33 mouse cellular contexts compared by ENCODE assay signal in genomic region chr7:24293061-24293851, GRCm38 (mm10). TPM values are rescaled to one million over a fixed set of nuclear protein-coding genes. Genes with fewer than 3 reads are reported as not detected.
DNase-seq lines count a peak whose midpoint lies in the region; ATAC-seq and TF ChIP-seq lines count a peak whose summit lies in the region.
"Had no signal": no experiment of that assay in that cellular context is flagged by ENCODE, and none has a peak within 500 bp of the region (broad histone marks: within the 10 kb centered on the region; RNA-seq: fewer than 3 reads in every experiment).

No protein-coding gene starts in this region.

- peak; percentile 32; the same call in 1 of the 2 replicates for ATAC-seq in liver, embryonic 11.5 days (replicated peaks; ENCODE audit: low FRiP score)
- ATAC-seq in liver, embryonic 14.5 days (ENCODE audit: insufficient read depth) = peak; percentile 37; the same call in 1 of the 2 replicates
- no peak for ATAC-seq in forebrain, postnatal 0 days
- ATAC-seq: activated CD4-positive, CD25-positive, alpha-beta regulatory T cell, adult 4 months had no signal

- H3K4me2 ChIP-seq in liver, embryonic 11.5 days = no peak overlapping the region
- H3K4me2 ChIP-seq in liver, embryonic 14.5 days (ENCODE audit: low read depth) = no peak overlapping the region
- H3K4me2 ChIP-seq in forebrain, postnatal 0 days (ENCODE audit: low read depth) = no peak overlapping the region
- H3K4me2 ChIP-seq: embryonic facial prominence, embryonic 15.5 days; forebrain, embryonic 12.5 days; kidney, embryonic 15.5 days; limb, embryonic 12.5 days; liver, embryonic 15.5 days; lung, embryonic 15.5 days; neural tube, embryonic 12.5 days had no signal

- DNase-seq in layer of hippocampus, adult 9-11 months = peak; percentile 38
- no peak for DNase-seq in layer of hippocampus, adult 8-10 months (ENCODE audit: low spot score in 2 of 2)
- no peak for DNase-seq in liver, embryonic 11.5 days (ENCODE audit: low spot score)
- DNase-seq in liver, embryonic 14.5 days (ENCODE audit: low read depth in 3 of 3, low spot score in 3 of 3) = no peak
- no peak for DNase-seq in left cerebral cortex, adult 18-20 months (ENCODE audit: low spot score in 2 of 2)
- DNase-seq in forebrain, postnatal 0 days = no peak
- DNase-seq: adrenal gland, adult 2 months; B cell, adult 2 months; cerebellum, adult 8-10 months; cerebellum, postnatal 25 days; gastrocnemius, postnatal 25 days; heart, adult 18-20 months; heart, postnatal 14 days; kidney, adult 18-20 months; right cerebral cortex, adult 18-20 months; spleen, adult 18-20 months had no signal

- H3K4me3 ChIP-seq in liver, embryonic 11.5 days (ENCODE audit: low read depth, low read length) = no peak overlapping the region
- no peak overlapping the region for H3K4me3 ChIP-seq in liver, embryonic 14.5 days (ENCODE audit: insufficient read depth in 1 of 2, low read depth in 2 of 2, low read length in 2 of 2)
- H3K4me3 ChIP-seq in forebrain, postnatal 0 days (ENCODE audit: low read depth, low read length) = no peak overlapping the region
- H3K4me3 ChIP-seq: embryonic facial prominence, embryonic 10.5 days; embryonic facial prominence, embryonic 15.5 days; forebrain, embryonic 12.5 days; hindbrain, embryonic 10.5 days; kidney, embryonic 15.5 days; limb, embryonic 12.5 days; liver, embryonic 15.5 days; lung, embryonic 15.5 days; midbrain, embryonic 10.5 days; myocyte; neural tube, embryonic 12.5 days had no signal

- no peaks in the 10 kb centered on the region for H3K27me3 ChIP-seq in liver, embryonic 11.5 days (replicated peaks; ENCODE audit: control insufficient read depth, insufficient read depth, low read length)
- H3K27me3 ChIP-seq in liver, embryonic 14.5 days (ENCODE audit: control insufficient read depth, insufficient read depth, low read length) = no peaks in the 10 kb centered on the region
- no peaks in the 10 kb centered on the region for H3K27me3 ChIP-seq in forebrain, postnatal 0 days (ENCODE audit: insufficient read depth, low read length)
- H3K27me3 ChIP-seq: embryonic facial prominence, embryonic 15.5 days; forebrain, embryonic 12.5 days; kidney, embryonic 15.5 days; limb, embryonic 12.5 days; liver, embryonic 15.5 days; lung, embryonic 15.5 days; neural tube, embryonic 12.5 days had no signal

- H3K27ac ChIP-seq in liver, embryonic 11.5 days (ENCODE audit: low read depth, low read length) = no peak overlapping the region
- H3K27ac ChIP-seq in liver, embryonic 14.5 days = no peak overlapping the region
- H3K27ac ChIP-seq in forebrain, postnatal 0 days (ENCODE audit: low read depth, low read length) = no peak overlapping the region
- H3K27ac ChIP-seq: embryonic facial prominence, embryonic 10.5 days; embryonic facial prominence, embryonic 15.5 days; forebrain, embryonic 12.5 days; hindbrain, embryonic 10.5 days; kidney, embryonic 15.5 days; limb, embryonic 12.5 days; liver, embryonic 15.5 days; lung, embryonic 15.5 days; midbrain, embryonic 10.5 days; neural tube, embryonic 12.5 days had no signal

- no peak for TF ChIP-seq CTCF in liver, embryonic 14.5 days (IDR thresholded peaks at IDR 0.05; ENCODE audit: low read depth)
- no peak for TF ChIP-seq CTCF in forebrain, postnatal 0 days (IDR thresholded peaks at IDR 0.05; ENCODE audit: low read depth)

- 0 out of 2 replicates have a peak, but pooled peaks cover 1% of the 10 kb centered on the region for H3K4me1 ChIP-seq in liver, embryonic 11.5 days (replicated peaks; ENCODE audit: control insufficient read depth, insufficient read depth, low read length)
- H3K4me1 ChIP-seq in liver, embryonic 14.5 days (replicated peaks; ENCODE audit: control insufficient read depth in 2 of 2, insufficient read depth in 2 of 2, low read length in 1 of 2) = 0 out of 4 replicates have a peak, but pooled peaks cover 0 to 2% of the 10 kb centered on the region in 2 experiments
- H3K4me1 ChIP-seq in forebrain, postnatal 0 days (ENCODE audit: insufficient read depth) = peaks cover 4% of the 10 kb centered on the region; the same call in 1 of the 2 replicates

- H3K36me3 ChIP-seq in liver, embryonic 11.5 days (ENCODE audit: control insufficient read depth, insufficient read depth, low read length) = peaks cover 44% of the 10 kb centered on the region
- H3K36me3 ChIP-seq in liver, embryonic 14.5 days (replicated peaks; ENCODE audit: control insufficient read depth, insufficient read depth, low read depth) = peaks cover 3% of the 10 kb centered on the region; the same call in 1 of the 2 replicates
- H3K36me3 ChIP-seq in forebrain, postnatal 0 days (ENCODE audit: insufficient read depth) = peaks cover 82% of the 10 kb centered on the region

- no peak overlapping the region for H3K9ac ChIP-seq in liver, embryonic 11.5 days (ENCODE audit: low read depth, low read length)
- no peak overlapping the region for H3K9ac ChIP-seq in liver, embryonic 14.5 days (replicated peaks)
- no peak overlapping the region for H3K9ac ChIP-seq in forebrain, postnatal 0 days
- H3K9ac ChIP-seq: embryonic facial prominence, embryonic 15.5 days; forebrain, embryonic 12.5 days; kidney, embryonic 15.5 days; limb, embryonic 12.5 days; liver, embryonic 15.5 days; lung, embryonic 15.5 days; neural tube, embryonic 12.5 days had no signal

- no peaks in the 10 kb centered on the region for H3K9me3 ChIP-seq in liver, embryonic 11.5 days (ENCODE audit: control insufficient read depth, low read length)
- no peaks in the 10 kb centered on the region for H3K9me3 ChIP-seq in liver, embryonic 14.5 days (ENCODE audit: control insufficient read depth, low read length)
- H3K9me3 ChIP-seq in forebrain, postnatal 0 days (ENCODE audit: low read length) = no peaks in the 10 kb centered on the region
- H3K9me3 ChIP-seq: embryonic facial prominence, embryonic 15.5 days; forebrain, embryonic 12.5 days; kidney, embryonic 15.5 days; liver, embryonic 15.5 days; lung, embryonic 15.5 days; midbrain, embryonic 10.5 days; neural tube, embryonic 12.5 days had no signal

- WGBS in liver, embryonic 11.5 days = 78% methylated on average over 12 of the region's 12 CpGs
- 65% methylated on average over 12 of the region's 12 CpGs for WGBS in liver, embryonic 14.5 days (ENCODE audit: insufficient replicate concordance)
- 86% methylated on average over 12 of the region's 12 CpGs for WGBS in forebrain, postnatal 0 days

- no peak for TF ChIP-seq EP300 in liver, embryonic 14.5 days (IDR thresholded peaks at IDR 0.05; ENCODE audit: low read depth)

RNA-seq across cellular contexts. Expression of gene Zfp61, which starts 7.8 kb away (rescaled TPM):
- 10 to 100 TPM; 19.3 to 30.5 (median 24.7) TPM for total RNA-seq in layer of hippocampus, adult 8-10 months (2022)
- 10.8 and 13.2 TPM in 2 replicates for polyA plus RNA-seq in liver, embryonic 11.5 days (2014; fragmentation: Nextera tagmentation; extraction: Ambion mirVana)
- polyA plus RNA-seq in liver, embryonic 14.5 days (2012; rRNA removed) = 2.3 and 2.6 TPM in 2 replicates
- 1.6 and 2.1 TPM in 2 replicates for polyA plus RNA-seq in liver, embryonic 14.5 days (2014; fragmentation: Nextera tagmentation; extraction: Ambion mirVana)
- total RNA-seq in left cerebral cortex, adult 18-20 months (2021) = 10 to 100 TPM; 19.7 to 21.9 TPM
- 32.9 and 34.8 TPM in 2 replicates for total RNA-seq in forebrain, postnatal 0 days (2014; rRNA removed)
- 24.5 and 30.8 TPM in 2 replicates for polyA plus RNA-seq in forebrain, postnatal 0 days (2015; fragmentation: Nextera tagmentation; extraction: Ambion mirVana)

RNA-seq across cellular contexts. Expression of gene Zfp93, which starts 23.0 kb away (rescaled TPM):
- total RNA-seq in layer of hippocampus, adult 8-10 months (2022) = 10 to 100 TPM; 12.4 to 20.1 (median 13.8) TPM
- 3.5 and 3.8 TPM in 2 replicates for polyA plus RNA-seq in liver, embryonic 11.5 days (2014; fragmentation: Nextera tagmentation; extraction: Ambion mirVana)
- polyA plus RNA-seq in liver, embryonic 14.5 days (2012; rRNA removed) = 0.58 and 7.6 TPM in 2 replicates
- polyA plus RNA-seq in liver, embryonic 14.5 days (2014; fragmentation: Nextera tagmentation; extraction: Ambion mirVana) = 0.75 and 1.3 TPM in 2 replicates
- total RNA-seq in left cerebral cortex, adult 18-20 months (2021) = 10 to 100 TPM; 11.6 to 12.7 TPM
- 9.7 and 13.2 TPM in 2 replicates for total RNA-seq in forebrain, postnatal 0 days (2014; rRNA removed)
- 2.0 and 2.4 TPM in 2 replicates for polyA plus RNA-seq in forebrain, postnatal 0 days (2015; fragmentation: Nextera tagmentation; extraction: Ambion mirVana)

RNA-seq across cellular contexts. Expression of gene Zfp94, which starts 23.2 kb away (rescaled TPM):
- total RNA-seq in layer of hippocampus, adult 8-10 months (2022) = 10 to 100 TPM; 14.4 to 18.3 (median 15.6) TPM
- 5.6 and 5.8 TPM in 2 replicates for polyA plus RNA-seq in liver, embryonic 11.5 days (2014; fragmentation: Nextera tagmentation; extraction: Ambion mirVana)
- 1.5 and 1.8 TPM in 2 replicates for polyA plus RNA-seq in liver, embryonic 14.5 days (2012; rRNA removed)
- 1.4 TPM in 2 replicates for polyA plus RNA-seq in liver, embryonic 14.5 days (2014; fragmentation: Nextera tagmentation; extraction: Ambion mirVana)
- 10 to 100 TPM; 12.2 to 14.1 TPM for total RNA-seq in left cerebral cortex, adult 18-20 months (2021)
- 15.8 and 16.9 TPM in 2 replicates for total RNA-seq in forebrain, postnatal 0 days (2014; rRNA removed)
- 19.3 and 21.2 TPM in 2 replicates for polyA plus RNA-seq in forebrain, postnatal 0 days (2015; fragmentation: Nextera tagmentation; extraction: Ambion mirVana)

RNA-seq across cellular contexts. Expression of gene Zfp108, which starts 38.7 kb away (rescaled TPM):
- total RNA-seq in layer of hippocampus, adult 8-10 months (2022) = 10 to 100 TPM in 1 of 4 experiments, 1 to 10 TPM in 3; 8.0 to 10.2 (median 9.0) TPM
- polyA plus RNA-seq in liver, embryonic 11.5 days (2014; fragmentation: Nextera tagmentation; extraction: Ambion mirVana) = 1.3 and 1.4 TPM in 2 replicates
- 0.21 and 0.26 TPM in 2 replicates for polyA plus RNA-seq in liver, embryonic 14.5 days (2012; rRNA removed)
- polyA plus RNA-seq in liver, embryonic 14.5 days (2014; fragmentation: Nextera tagmentation; extraction: Ambion mirVana) = 0.09 and 0.54 TPM in 2 replicates
- 1 to 10 TPM; 7.7 to 8.4 TPM for total RNA-seq in left cerebral cortex, adult 18-20 months (2021)
- total RNA-seq in forebrain, postnatal 0 days (2014; rRNA removed) = 9.1 and 13.0 TPM in 2 replicates
- 1.9 and 3.1 TPM in 2 replicates for polyA plus RNA-seq in forebrain, postnatal 0 days (2015; fragmentation: Nextera tagmentation; extraction: Ambion mirVana)

RNA-seq across cellular contexts. Expression of gene Tescl, which starts 40.5 kb away (rescaled TPM):
- not detected for total RNA-seq in layer of hippocampus, adult 8-10 months (2022)
- polyA plus RNA-seq in liver, embryonic 11.5 days (2014; fragmentation: Nextera tagmentation; extraction: Ambion mirVana) = 0.22 TPM in 1 of 2 replicates, not detected in the other
- polyA plus RNA-seq in liver, embryonic 14.5 days (2012; rRNA removed) = 0.11 TPM in 1 of 2 replicates, not detected in the other
- polyA plus RNA-seq in liver, embryonic 14.5 days (2014; fragmentation: Nextera tagmentation; extraction: Ambion mirVana) = not detected in 2 replicates
- total RNA-seq in left cerebral cortex, adult 18-20 months (2021) = not detected
- not detected in 2 replicates for total RNA-seq in forebrain, postnatal 0 days (2014; rRNA removed)
- polyA plus RNA-seq in forebrain, postnatal 0 days (2015; fragmentation: Nextera tagmentation; extraction: Ambion mirVana) = not detected in 2 replicates
- total RNA-seq: gastrocnemius, postnatal 25 days; heart, postnatal 14 days; layer of hippocampus, adult 18-20 months; left cerebral cortex, postnatal 14 days; megakaryocyte progenitor cell, adult 5-6 weeks; midbrain, postnatal 0 days had no signal
- polyA plus RNA-seq: activated CD4-positive, CD25-positive, alpha-beta regulatory T cell, adult 4 months; embryonic facial prominence, embryonic 15.5 days; forebrain, embryonic 12.5 days; heart, embryonic 14.5 days; liver, embryonic 15.5 days; lung, embryonic 15.5 days; neural tube, embryonic 12.5 days had no signal
